Mouse (Mus musculus): ENCODE measurements around the gene Trip10. TPM values are rescaled to one million over a fixed set of nuclear protein-coding genes. Genes with fewer than 3 reads are reported as not detected.

Trip10 gene
- total and polyA plus RNA-seq, 3 experiments = 21.5 to 40.0 (median 22.9) TPM

GRCm38 (mm10) chr17:57307074-57307473, 57.8 kb downstream of the Trip10 start:
- in situ Hi-C loops (cut with MboI; ENCODE audit: low pct_ligation_motif_present, low pct_unique_long_range_greater_than_20kb, low sequenced_read_pairs) (no loop called here), dilution Hi-C loops (cut with MboI; ENCODE audit: extremely low pct_ligation_motif_present, extremely low pct_unique_long_range_greater_than_20kb, low sequenced_read_pairs) (no loop called here)
- peak; percentile 74 for DNase-seq (ENCODE audit: extremely low read depth)
- 0 out of 4 replicates have a peak, but pooled peaks of 1 of the 2 experiments have one; percentile 2 for TF ChIP-seq CTCF (conservative IDR thresholded peaks at IDR 0.05 in 1 of 2, IDR thresholded peaks at IDR 0.05 in 1 of 2; ENCODE audit: low read depth in 2 of 2, low read length in 2 of 2)
- TF ChIP-seq PAX5 (IDR thresholded peaks at IDR 0.05; ENCODE audit: low read length) = no peak
- TF ChIP-seq ETS1 (conservative IDR thresholded peaks at IDR 0.05; ENCODE audit: low read depth, low read length) = peak; percentile 51
- no peak for TF ChIP-seq ZNF384 (IDR thresholded peaks at IDR 0.05; ENCODE audit: low read depth, low read length)
- no peak for TF ChIP-seq USF2 (conservative IDR thresholded peaks at IDR 0.05; ENCODE audit: low read depth, low read length)
- TF ChIP-seq BHLHE40 (IDR thresholded peaks at IDR 0.05; ENCODE audit: low read depth, low read length) = peak; percentile 59
- peak; percentile 85; the same call in 1 of the 2 replicates for TF ChIP-seq CHD1 (IDR thresholded peaks at IDR 0.05; ENCODE audit: low read depth, low read length)
- Histone ChIP-seq H3K27ac (ENCODE audit: insufficient read depth, low read depth) (peak overlapping the region; percentile 71), H3K79me2 (replicated peaks; ENCODE audit: control insufficient read depth, extremely low read depth, insufficient read depth, poor library complexity, severe bottlenecking) (no peaks in the 10 kb centered on the region; the same call in 1 of the 2 replicates), H3K9me3 (replicated peaks; ENCODE audit: low read length) (no peaks in the 10 kb centered on the region), H3K4me2 (ENCODE audit: insufficient read depth, low read depth, poor library complexity, severe bottlenecking) (no peak overlapping the region), H3K9ac (ENCODE audit: insufficient read depth, low read depth) (no peak overlapping the region), H3K4me1 (ENCODE audit: control insufficient read depth in 1 of 2, insufficient read depth in 2 of 2) (peaks cover 12 to 51% of the 10 kb centered on the region in 2 experiments), H3K27me3 (replicated peaks) (no peaks in the 10 kb centered on the region), H3K4me3 (replicated peaks in 1 of 3; ENCODE audit: low read depth in 2 of 3, low read length in 2 of 3, poor library complexity in 1 of 3) (no peak overlapping the region), H3K36me3 (replicated peaks in 1 of 2; ENCODE audit: control insufficient read depth in 1 of 2, insufficient read depth in 1 of 2, low read length in 1 of 2) (peaks cover 73 to 93% of the 10 kb centered on the region in 2 experiments)

- Histone ChIP-seq H3K79me2 (replicated peaks; ENCODE audit: control insufficient read depth, extremely low read depth, insufficient read depth, poor library complexity, severe bottlenecking) (no peaks in the 10 kb centered on the region; the same call in 1 of the 2 replicates), H3K4me3 (replicated peaks in 1 of 3; ENCODE audit: low read depth in 2 of 3, low read length in 2 of 3, poor library complexity in 1 of 3) (no peak overlapping the region), H3K27me3 (replicated peaks) (no peaks in the 10 kb centered on the region), H3K4me1 (ENCODE audit: control insufficient read depth in 1 of 2, insufficient read depth in 2 of 2) (peaks cover 6 to 48% of the 10 kb centered on the region in 2 experiments), H3K36me3 (replicated peaks in 1 of 2; ENCODE audit: control insufficient read depth in 1 of 2, insufficient read depth in 1 of 2, low read length in 1 of 2) (peaks cover 76 to 97% of the 10 kb centered on the region in 2 experiments), H3K4me2 (ENCODE audit: insufficient read depth, low read depth, poor library complexity, severe bottlenecking) (no peak overlapping the region), H3K9me3 (replicated peaks; ENCODE audit: low read length) (peaks cover 2% of the 10 kb centered on the region), H3K27ac (ENCODE audit: insufficient read depth, low read depth) (no peak overlapping the region), H3K9ac (ENCODE audit: insufficient read depth, low read depth) (no peak overlapping the region)
- DNase-seq (ENCODE audit: extremely low read depth) = no peak
- TF ChIP-seq MYC (IDR thresholded peaks at IDR 0.05; ENCODE audit: low read depth, low read length) (no peak), CHD2 (IDR thresholded peaks at IDR 0.05; ENCODE audit: low read length) (no peak), MAFK (IDR thresholded peaks at IDR 0.05; ENCODE audit: insufficient replicate concordance, low read length) (no peak), E2F4 (IDR thresholded peaks at IDR 0.05; ENCODE audit: insufficient replicate concordance, low read depth, low read length) (no peak), SIN3A (IDR thresholded peaks at IDR 0.05; ENCODE audit: low read length) (no peak), MAX (IDR thresholded peaks at IDR 0.05; ENCODE audit: low read length) (no peak), PAX5 (IDR thresholded peaks at IDR 0.05; ENCODE audit: low read length) (no peak), JUND (conservative IDR thresholded peaks at IDR 0.05; ENCODE audit: low read depth, low read length) (no peak), ZMIZ1 (IDR thresholded peaks at IDR 0.05; ENCODE audit: low read depth, low read length) (no peak), ETS1 (conservative IDR thresholded peaks at IDR 0.05; ENCODE audit: low read depth, low read length) (no peak), BHLHE40 (IDR thresholded peaks at IDR 0.05; ENCODE audit: low read depth, low read length) (no peak), MEF2A (IDR thresholded peaks at IDR 0.05; ENCODE audit: borderline replicate concordance, low read depth, low read length) (no peak), EP300 (IDR thresholded peaks at IDR 0.05; ENCODE audit: low read length) (no peak)
- dilution Hi-C loops (cut with MboI; ENCODE audit: extremely low pct_ligation_motif_present, extremely low pct_unique_long_range_greater_than_20kb, low sequenced_read_pairs) (no loop called here), in situ Hi-C loops (cut with MboI; ENCODE audit: low pct_ligation_motif_present, low pct_unique_long_range_greater_than_20kb, low sequenced_read_pairs) (no loop called here)
Observed at GRCm38 (mm10) chr17:57311801-57312200, 62.5 kb downstream of the Trip10 start.

Other genes with a start within 250 kb of the Trip10 start
- gene Pspn, start 249.4 kb upstream of the Trip10 start, total RNA-seq (2012; rRNA removed) = 0.34 TPM in 1 of 2 replicates, not detected in the other
- not detected in 2 replicates for gene Pspn, start 249.4 kb upstream of the Trip10 start, total RNA-seq (2014; rRNA removed)
- 0.69 TPM in 1 of 2 replicates, not detected in the other for gene Pspn, start 249.4 kb upstream of the Trip10 start, polyA plus RNA-seq (2012; ENCODE audit: insufficient read length, low read depth)
- gene Gtf2f1, start 238.2 kb upstream of the Trip10 start, total RNA-seq (2012; rRNA removed) = 80.4 and 97.6 TPM in 2 replicates
- 50.5 and 54.2 TPM in 2 replicates for gene Gtf2f1, start 238.2 kb upstream of the Trip10 start, total RNA-seq (2014; rRNA removed)
- 109 and 148 TPM in 2 replicates for gene Gtf2f1, start 238.2 kb upstream of the Trip10 start, polyA plus RNA-seq (2012; ENCODE audit: insufficient read length, low read depth)
- gene Gm17949, start 238.0 kb upstream of the Trip10 start, total RNA-seq (2012; rRNA removed) = 0.13 TPM in 1 of 2 replicates, not detected in the other
- gene Gm17949, start 238.0 kb upstream of the Trip10 start, total RNA-seq (2014; rRNA removed) = not detected in 2 replicates
- gene Gm17949, start 238.0 kb upstream of the Trip10 start, polyA plus RNA-seq (2012; ENCODE audit: insufficient read length, low read depth) = not detected in 2 replicates
- 98.7 and 102 TPM in 2 replicates for gene Khsrp, start 217.9 kb upstream of the Trip10 start, total RNA-seq (2012; rRNA removed)
- 23.5 and 25.1 TPM in 2 replicates for gene Khsrp, start 217.9 kb upstream of the Trip10 start, total RNA-seq (2014; rRNA removed)
- gene Khsrp, start 217.9 kb upstream of the Trip10 start, polyA plus RNA-seq (2012; ENCODE audit: insufficient read length, low read depth) = 97.5 and 106 TPM in 2 replicates
- not detected in 2 replicates for gene Slc25a41, start 207.8 kb upstream of the Trip10 start, total RNA-seq (2012; rRNA removed)
- not detected in 2 replicates for gene Slc25a41, start 207.8 kb upstream of the Trip10 start, total RNA-seq (2014; rRNA removed)
- gene Slc25a41, start 207.8 kb upstream of the Trip10 start, polyA plus RNA-seq (2012; ENCODE audit: insufficient read length, low read depth) = not detected in 2 replicates
- 0.13 and 0.25 TPM in 2 replicates for gene Crb3, start 190.3 kb upstream of the Trip10 start, total RNA-seq (2012; rRNA removed)
- gene Crb3, start 190.3 kb upstream of the Trip10 start, total RNA-seq (2014; rRNA removed) = not detected in 2 replicates
- gene Crb3, start 190.3 kb upstream of the Trip10 start, polyA plus RNA-seq (2012; ENCODE audit: insufficient read length, low read depth) = not detected in 2 replicates
- gene Slc25a23, start 189.6 kb upstream of the Trip10 start, total RNA-seq (2012; rRNA removed) = 5.1 and 6.9 TPM in 2 replicates
- gene Slc25a23, start 189.6 kb upstream of the Trip10 start, total RNA-seq (2014; rRNA removed) = 1.4 and 2.2 TPM in 2 replicates
- 12.1 and 13.8 TPM in 2 replicates for gene Slc25a23, start 189.6 kb upstream of the Trip10 start, polyA plus RNA-seq (2012; ENCODE audit: insufficient read length, low read depth)
- 7.2 and 9.7 TPM in 2 replicates for gene Dennd1c, start 170.9 kb upstream of the Trip10 start, total RNA-seq (2012; rRNA removed)
- gene Dennd1c, start 170.9 kb upstream of the Trip10 start, total RNA-seq (2014; rRNA removed) = 6.8 and 7.1 TPM in 2 replicates
- gene Dennd1c, start 170.9 kb upstream of the Trip10 start, polyA plus RNA-seq (2012; ENCODE audit: insufficient read length, low read depth) = 33.9 and 36.9 TPM in 2 replicates
- 0.42 and 0.89 TPM in 2 replicates for gene Tubb4a, start 161.7 kb upstream of the Trip10 start, total RNA-seq (2012; rRNA removed)
- 0.09 TPM in 1 of 2 replicates, not detected in the other for gene Tubb4a, start 161.7 kb upstream of the Trip10 start, total RNA-seq (2014; rRNA removed)
- 2.0 and 2.1 TPM in 2 replicates for gene Tubb4a, start 161.7 kb upstream of the Trip10 start, polyA plus RNA-seq (2012; ENCODE audit: insufficient read length, low read depth)
- gene Tnfsf9, start 144.1 kb upstream of the Trip10 start, total RNA-seq (2012; rRNA removed) = 252 and 321 TPM in 2 replicates
- 106 and 123 TPM in 2 replicates for gene Tnfsf9, start 144.1 kb upstream of the Trip10 start, total RNA-seq (2014; rRNA removed)
- gene Tnfsf9, start 144.1 kb upstream of the Trip10 start, polyA plus RNA-seq (2012; ENCODE audit: insufficient read length, low read depth) = 129 and 137 TPM in 2 replicates
- 483 and 965 TPM in 2 replicates for gene Cd70, start 99.7 kb upstream of the Trip10 start, total RNA-seq (2012; rRNA removed)
- 261 and 321 TPM in 2 replicates for gene Cd70, start 99.7 kb upstream of the Trip10 start, total RNA-seq (2014; rRNA removed)
- gene Cd70, start 99.7 kb upstream of the Trip10 start, polyA plus RNA-seq (2012; ENCODE audit: insufficient read length, low read depth) = 121 and 137 TPM in 2 replicates
- 14.6 and 18.1 TPM in 2 replicates for gene Tnfsf14, start 55.3 kb upstream of the Trip10 start, total RNA-seq (2012; rRNA removed)
- gene Tnfsf14, start 55.3 kb upstream of the Trip10 start, total RNA-seq (2014; rRNA removed) = 13.6 and 15.4 TPM in 2 replicates
- 10.6 and 12.7 TPM in 2 replicates for gene Tnfsf14, start 55.3 kb upstream of the Trip10 start, polyA plus RNA-seq (2012; ENCODE audit: insufficient read length, low read depth)
- 2.5 and 5.4 TPM in 2 replicates for gene C3, start 21.3 kb upstream of the Trip10 start, total RNA-seq (2012; rRNA removed)
- 1.4 and 3.9 TPM in 2 replicates for gene C3, start 21.3 kb upstream of the Trip10 start, total RNA-seq (2014; rRNA removed)
- gene C3, start 21.3 kb upstream of the Trip10 start, polyA plus RNA-seq (2012; ENCODE audit: insufficient read length, low read depth) = 1.2 and 1.5 TPM in 2 replicates
- gene Gpr108, start 1.0 kb upstream of the Trip10 start, total RNA-seq (2012; rRNA removed) = 23.6 and 32.0 TPM in 2 replicates
- 17.4 and 20.2 TPM in 2 replicates for gene Gpr108, start 1.0 kb upstream of the Trip10 start, total RNA-seq (2014; rRNA removed)
- 25.0 and 26.0 TPM in 2 replicates for gene Gpr108, start 1.0 kb upstream of the Trip10 start, polyA plus RNA-seq (2012; ENCODE audit: insufficient read length, low read depth)
- gene Vav1, start 29.6 kb downstream of the Trip10 start, total RNA-seq (2012; rRNA removed) = 84.3 and 108 TPM in 2 replicates
- 60.3 and 66.7 TPM in 2 replicates for gene Vav1, start 29.6 kb downstream of the Trip10 start, total RNA-seq (2014; rRNA removed)
- 90.9 and 99.8 TPM in 2 replicates for gene Vav1, start 29.6 kb downstream of the Trip10 start, polyA plus RNA-seq (2012; ENCODE audit: insufficient read length, low read depth)
- 21.7 and 33.6 TPM in 2 replicates for gene Adgre1, start 109.2 kb downstream of the Trip10 start, total RNA-seq (2012; rRNA removed)
- gene Adgre1, start 109.2 kb downstream of the Trip10 start, total RNA-seq (2014; rRNA removed) = 9.4 and 10.3 TPM in 2 replicates
- 1.8 and 2.8 TPM in 2 replicates for gene Adgre1, start 109.2 kb downstream of the Trip10 start, polyA plus RNA-seq (2012; ENCODE audit: insufficient read length, low read depth)